Mouse (Mus musculus) B cell, adult 2 months (primary cell): ENCODE measurements around the gene Pid1.
"Not testable (repeated sequence)": the region's sequence is repeated elsewhere in the genome, so short reads cannot be mapped to it uniquely, and the experiment has no call there.

Experiments
- DNase-seq, 2 experiments: peaks; one replicate each; pipeline ENCODE4 v3.0.0; 2022

The Pid1 gene

DNA sequence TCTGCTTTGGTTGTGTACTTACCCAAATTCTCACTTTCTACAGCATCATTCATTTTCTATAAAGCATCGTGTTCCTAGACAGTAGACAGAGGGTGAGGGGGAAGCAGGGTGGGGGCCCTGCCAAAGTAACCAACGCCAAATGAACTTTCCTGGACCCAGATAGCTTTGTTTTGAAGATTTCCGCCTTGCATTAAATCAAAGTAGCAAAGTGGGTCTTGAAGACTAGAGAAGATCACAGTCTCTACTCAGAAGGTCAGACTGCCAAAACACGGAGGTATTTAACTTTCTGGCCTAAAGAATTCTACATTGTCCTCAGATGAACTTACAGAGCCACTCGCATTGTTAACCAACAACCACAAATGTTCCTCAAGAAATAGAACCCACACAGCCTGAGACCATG lies 109.6 kb downstream of the Pid1 start:
- no peak for DNase-seq

- DNase-seq: no peak
Measured at GRCm38 (mm10) chr1:84253838-84254237, 110.1 kb downstream of the Pid1 start.

- DNase-seq: peak in 1 of 2 experiments; percentile 3
Measured at GRCm38 (mm10) chr1:84251205-84251604, 112.8 kb downstream of the Pid1 start.

DNA sequence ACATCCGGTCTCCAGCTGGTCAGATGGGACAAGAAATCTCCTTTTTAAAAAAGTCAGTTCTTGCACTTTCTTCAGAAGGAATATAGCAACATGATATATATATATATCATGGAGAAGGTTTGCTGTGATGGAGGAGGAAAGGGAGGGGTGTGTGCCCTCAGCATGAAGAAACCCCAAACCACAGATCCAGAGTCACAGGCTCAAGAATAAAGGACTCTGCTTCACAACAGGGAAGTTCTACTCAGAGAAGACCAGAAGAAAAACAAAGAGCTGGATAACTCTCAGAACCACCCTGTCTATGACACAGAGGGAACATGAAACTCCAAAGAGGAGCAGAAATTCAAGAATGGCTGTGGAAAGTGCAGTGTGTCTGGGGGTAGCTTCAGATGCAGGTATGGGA lies 113.2 kb downstream of the Pid1 start:
- no peak for DNase-seq

GRCm38 (mm10) chr1:84249772-84250338 lies 114.1 kb downstream of the Pid1 start:
- DNase-seq: no peak

DNA sequence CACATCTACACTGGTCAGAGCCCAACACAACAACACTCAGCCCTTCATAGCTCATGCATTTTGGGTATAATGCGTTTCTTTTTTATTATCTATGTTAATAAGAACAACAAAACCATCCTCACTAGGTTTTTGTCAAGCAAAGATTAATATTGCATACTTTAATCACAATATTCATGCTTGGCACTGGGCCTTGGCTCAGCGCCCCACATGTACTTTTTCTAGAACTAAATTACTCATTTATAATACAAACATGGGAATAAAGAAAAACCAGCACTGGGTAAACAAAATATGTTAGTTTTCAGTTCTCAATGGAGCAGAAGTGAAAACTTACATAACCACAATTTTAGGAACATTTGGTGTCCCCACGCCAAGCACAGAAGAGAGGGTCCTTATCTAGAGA lies 116.9 kb downstream of the Pid1 start:
- no peak for DNase-seq

DNA sequence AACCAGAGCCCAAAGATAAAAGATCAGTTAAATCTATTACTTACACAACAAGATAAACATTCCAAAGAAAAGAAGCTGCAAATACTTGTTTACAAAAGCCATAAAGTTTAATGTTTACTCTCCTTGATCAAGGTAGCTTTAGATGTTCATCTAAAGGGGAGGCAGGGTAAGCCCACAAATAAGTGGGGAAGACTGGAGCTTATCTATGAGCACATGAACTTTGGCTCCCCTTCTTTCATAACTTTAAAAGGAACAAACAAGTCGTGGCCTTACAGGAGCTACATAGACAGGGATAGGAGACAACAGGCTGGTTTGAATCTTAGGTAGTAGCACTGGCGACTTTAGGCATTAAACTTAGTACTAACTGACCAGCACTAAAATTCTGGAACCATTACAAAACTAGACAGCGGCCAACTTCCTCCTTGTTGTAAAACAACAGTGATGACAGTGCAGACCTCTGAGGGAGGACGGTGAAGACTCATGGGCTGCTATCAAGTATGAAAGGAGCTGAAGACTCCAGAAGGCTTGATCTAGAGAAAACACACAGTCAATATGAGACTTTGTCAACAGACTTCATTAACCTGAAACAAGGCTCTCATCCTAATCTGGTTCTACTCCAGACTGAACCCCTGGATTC lies 122.7 kb downstream of the Pid1 start:
- no peak for DNase-seq

GRCm38 (mm10) chr1:84240203-84240602 lies 123.8 kb downstream of the Pid1 start:
- no peak for DNase-seq

DNA sequence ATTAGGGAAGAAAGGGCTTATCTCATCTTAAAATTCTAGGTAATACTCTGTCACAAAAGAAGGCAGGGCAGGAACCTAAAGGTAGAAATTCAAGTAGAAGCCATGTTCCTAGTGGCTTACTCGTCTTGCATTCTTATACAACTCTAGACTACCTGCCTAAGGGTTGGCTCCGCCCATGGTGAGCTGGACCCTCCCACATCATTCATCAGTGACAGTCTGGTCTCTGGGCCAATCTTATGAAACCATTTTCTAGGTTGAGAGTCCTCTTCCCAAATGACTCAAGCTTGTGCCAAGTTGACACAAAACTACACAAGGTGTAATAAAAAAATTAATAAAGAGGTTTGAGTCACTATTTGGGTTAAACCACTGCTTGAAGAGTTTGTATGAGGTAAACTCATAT lies 133.5 kb downstream of the Pid1 start:
- no peak for DNase-seq

- DNase-seq: no peak
Measured at GRCm38 (mm10) chr1:84225626-84226025, 138.4 kb downstream of the Pid1 start.

- DNase-seq: no peak
Measured at GRCm38 (mm10) chr1:84222051-84222450, 141.9 kb downstream of the Pid1 start.

DNA sequence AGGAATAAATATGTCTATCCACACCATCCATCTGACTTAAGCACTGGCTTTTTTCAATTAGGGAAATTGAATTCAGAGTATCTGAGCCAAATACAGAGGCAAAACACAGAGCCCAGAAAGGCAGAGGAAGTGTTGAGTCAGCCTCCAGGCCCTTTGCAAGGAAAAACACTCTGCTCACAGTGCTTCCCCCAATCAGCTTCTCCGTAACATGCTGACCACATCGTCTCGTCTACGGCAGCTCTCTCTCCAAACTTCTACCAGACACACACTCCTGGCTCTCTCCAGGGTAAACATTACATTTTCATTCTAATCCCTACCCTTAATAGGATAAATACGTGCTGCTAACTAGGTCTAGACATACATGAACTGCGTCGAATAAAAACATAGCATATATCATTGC lies 145.4 kb downstream of the Pid1 start:
- DNase-seq: no peak

GRCm38 (mm10) chr1:84217777-84218176 lies 146.2 kb downstream of the Pid1 start:
- DNase-seq: no peak

GRCm38 (mm10) chr1:84211507-84211906 lies 152.5 kb downstream of the Pid1 start:
- DNase-seq: no peak

DNA sequence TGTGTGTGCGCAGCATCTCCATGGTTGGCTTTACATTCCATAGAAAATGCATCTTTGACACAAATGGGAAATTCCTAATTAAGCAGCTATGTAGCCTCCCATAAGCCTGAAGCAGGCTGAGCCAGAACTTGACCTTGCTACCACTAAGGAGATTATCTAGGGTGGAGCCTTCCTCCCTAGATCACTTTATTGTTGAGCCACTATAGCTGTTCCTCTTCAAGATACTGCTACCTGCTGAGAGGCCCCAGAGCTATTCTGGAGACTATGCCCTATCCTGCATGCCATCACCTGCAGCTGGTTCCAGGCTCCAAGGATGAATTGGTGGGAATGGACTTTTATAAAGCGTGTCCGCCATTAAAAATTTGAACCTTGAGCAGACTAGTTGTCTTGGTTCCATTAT lies 158.2 kb downstream of the Pid1 start:
- not testable (repeated sequence) for DNase-seq

- DNase-seq: no peak
Measured at GRCm38 (mm10) chr1:84203494-84203893, 160.5 kb downstream of the Pid1 start.

GRCm38 (mm10) chr1:84199890-84200289 lies 164.1 kb downstream of the Pid1 start:
- DNase-seq: no peak

- DNase-seq: no peak
Measured at GRCm38 (mm10) chr1:84198887-84199286, 165.1 kb downstream of the Pid1 start.

- DNase-seq: no peak
Measured at GRCm38 (mm10) chr1:84192167-84192566, 171.8 kb downstream of the Pid1 start.

- no peak for DNase-seq
Measured at GRCm38 (mm10) chr1:84189446-84189845, 174.5 kb downstream of the Pid1 start.

- no peak for DNase-seq
Measured at GRCm38 (mm10) chr1:84186756-84187437, 177.1 kb downstream of the Pid1 start.

DNA sequence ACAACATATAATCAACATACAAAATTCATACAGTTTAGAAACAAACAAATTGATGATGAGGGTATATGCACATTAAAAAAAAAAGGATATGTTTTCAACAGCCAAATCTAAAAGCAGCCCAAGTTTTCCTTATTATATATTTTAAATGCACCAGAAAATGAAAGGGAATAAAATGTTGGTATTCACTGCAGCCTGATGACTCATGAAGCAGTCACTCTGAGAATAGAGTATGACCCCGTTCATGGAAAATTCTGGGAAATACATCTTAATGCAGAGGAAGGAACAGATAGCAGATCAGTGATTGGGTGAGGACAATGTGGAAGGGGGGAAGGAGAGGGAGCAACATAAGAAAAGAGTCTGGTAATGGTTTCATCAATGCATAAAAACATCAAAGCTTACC lies 186.3 kb downstream of the Pid1 start:
- no peak for DNase-seq

DNA sequence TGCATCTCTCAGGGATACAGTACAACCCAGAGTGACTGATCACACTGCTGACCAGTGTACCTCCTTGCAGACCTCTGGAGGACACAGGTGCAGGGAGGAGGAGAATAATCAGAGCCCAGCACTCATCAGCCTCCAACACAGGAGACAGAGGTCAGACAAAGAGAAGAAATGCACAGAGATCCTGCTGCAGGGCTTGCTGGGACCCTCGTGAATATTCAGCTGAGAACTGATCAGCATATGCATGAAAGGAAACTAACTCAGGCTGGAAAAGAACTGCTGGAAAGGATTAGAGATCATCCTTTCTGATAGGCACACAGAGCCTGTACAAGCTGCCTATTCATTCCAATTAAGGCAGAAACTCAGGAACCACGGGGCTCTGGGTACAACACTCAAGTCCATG lies 186.9 kb downstream of the Pid1 start:
- DNase-seq: no peak

- no peak for DNase-seq
Measured at GRCm38 (mm10) chr1:84172941-84173340, 191.0 kb downstream of the Pid1 start.

DNA sequence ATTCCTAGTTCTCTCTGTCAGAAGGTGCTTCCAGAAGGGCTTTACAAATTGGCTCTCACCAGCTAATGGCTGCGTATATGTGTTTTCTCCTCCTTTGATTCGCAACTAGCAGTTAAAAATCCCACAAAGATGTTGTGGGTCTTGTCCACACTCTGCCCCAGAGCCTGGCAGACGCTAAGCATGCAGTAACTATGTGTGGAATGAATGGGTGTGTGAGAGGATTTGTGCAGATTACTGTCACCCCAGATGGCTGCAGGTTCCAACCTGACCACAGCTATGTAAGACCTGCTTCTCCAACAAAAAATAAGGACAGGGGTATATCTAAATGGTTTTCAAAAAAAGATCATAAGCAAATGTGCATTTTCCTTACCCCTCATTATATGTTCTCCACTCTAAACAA lies 206.2 kb downstream of the Pid1 start:
- DNase-seq: no peak
